Mouse (Mus musculus) forebrain, embryonic 10.5 days (tissue): ENCODE measurements around the gene Gtf2ird1. TPM values are rescaled to one million over a fixed set of nuclear protein-coding genes. Genes with fewer than 3 reads are reported as not detected.
A peak's percentile ranks its signal among the peaks of the same experiment; 100 is the strongest.
"Not testable (repeated sequence)": the region's sequence is repeated elsewhere in the genome, so short reads cannot be mapped to it uniquely, and the experiment has no call there.

ENCODE experiments used
- DNase-seq: peaks from one replicate; pipeline ENCODE4 v3.0.0-alpha.2; 2017; ENCODE audit warnings: low spot score; ENCODE audit errors: extremely low spot score
- H3K27ac ChIP-seq: fragments of 300-500 bp; sonication (generic); 2 replicates; pipeline ENCODE4 v1.5.1; 2016; ENCODE audit warnings: mild to moderate bottlenecking
- H3K27me3 ChIP-seq: fragments of 300-500 bp; sonication (generic); 2 replicates; pipeline ENCODE4 v1.6.1; 2016; ENCODE audit warnings: mild to moderate bottlenecking; ENCODE audit not compliant: poor library complexity, severe bottlenecking
- H3K36me3 ChIP-seq: fragments of 300-500 bp; sonication (generic); replicated peaks from 2 replicates; pipeline ENCODE4 v1.6.1; 2016; ENCODE audit warnings: mild to moderate bottlenecking, moderate library complexity
- H3K4me1 ChIP-seq: fragments of 300-500 bp; sonication (generic); 2 replicates; pipeline ENCODE4 v1.6.1; 2016
- H3K4me3 ChIP-seq: fragments of 300-500 bp; sonication (generic); 2 replicates; pipeline ENCODE4 v1.5.1; 2016; ENCODE audit warnings: mild to moderate bottlenecking, moderate library complexity
- H3K9me3 ChIP-seq: fragments of 300-500 bp; sonication (generic); 2 replicates; pipeline ENCODE4 v1.6.1; 2016; ENCODE audit warnings: mild to moderate bottlenecking, moderate library complexity
- WGBS: fragments of 180-500 bp; shearing (Covaris S2); methylation state at CpG from one replicate; pipeline ENCODE4 v1.1.7; 2016; 5-methylcytosine and 5-hydroxymethylcytosine counted together
- polyA plus RNA-seq: library from polyadenylated mRNA; unstranded; fragments of >200 nt; fragmentation: Nextera tagmentation; extraction: Ambion mirVana; gene quantifications from 2 replicates; pipeline ENCODE4 v1.2.1, GENCODE M21; 2016

Gtf2ird1 gene
- polyA plus RNA-seq, 1 experiment from 2014 or later = 92.6 TPM

DNA sequence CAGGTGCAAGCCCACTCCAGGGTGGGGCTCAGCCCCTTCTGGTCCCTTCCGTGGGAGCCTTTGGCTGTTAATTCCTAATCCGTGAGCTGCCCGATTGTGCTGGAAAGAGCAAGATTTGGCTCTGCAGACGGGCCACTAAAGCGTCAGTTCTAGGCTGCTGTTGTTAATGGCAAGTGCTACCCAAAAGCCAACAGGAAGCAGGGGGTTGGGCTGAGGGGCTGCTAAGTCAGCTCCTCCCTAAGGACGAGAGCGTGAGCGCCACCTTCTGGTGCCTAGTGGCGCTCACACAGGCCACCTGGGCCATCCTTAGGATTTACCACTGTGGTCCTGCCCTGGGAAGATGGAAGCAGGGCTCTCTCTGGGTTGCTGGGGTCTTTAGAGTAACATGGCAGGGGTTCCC, 33.1 kb upstream of the Gtf2ird1 start:
- no peak overlapping the region; the same call in 1 of the 2 replicates for H3K4me3 ChIP-seq
- H3K27me3 ChIP-seq = no peaks in the 10 kb centered on the region
- peaks cover 56% of the 10 kb centered on the region for H3K36me3 ChIP-seq
- H3K4me1 ChIP-seq = peaks cover 15% of the 10 kb centered on the region
- WGBS = 24% methylated on average over 9 of the region's 9 CpGs
- peak overlapping the region; percentile 40; the same call in 1 of the 2 replicates for H3K27ac ChIP-seq
- H3K9me3 ChIP-seq = no peaks in the 10 kb centered on the region
- DNase-seq = no peak

- no peaks in the 10 kb centered on the region for H3K27me3 ChIP-seq
- peaks cover 15% of the 10 kb centered on the region for H3K4me1 ChIP-seq
- no peak for DNase-seq
- peaks cover 47% of the 10 kb centered on the region for H3K36me3 ChIP-seq
- no peak overlapping the region for H3K4me3 ChIP-seq
- H3K27ac ChIP-seq = no peak overlapping the region
- H3K9me3 ChIP-seq = no peaks in the 10 kb centered on the region
- WGBS = 95% methylated on average over 4 of the region's 4 CpGs
Measured at GRCm38 (mm10) chr5:134488596-134488995, 32.1 kb upstream of the Gtf2ird1 start.

- peaks cover 42% of the 10 kb centered on the region for H3K36me3 ChIP-seq
- no peak overlapping the region for H3K4me3 ChIP-seq
- H3K9me3 ChIP-seq = no peaks in the 10 kb centered on the region
- peaks cover 15% of the 10 kb centered on the region for H3K4me1 ChIP-seq
- 83% methylated on average over 10 of the region's 10 CpGs for WGBS
- no peaks in the 10 kb centered on the region for H3K27me3 ChIP-seq
- DNase-seq = no peak
- H3K27ac ChIP-seq = no peak overlapping the region
Measured at GRCm38 (mm10) chr5:134488042-134488441, 31.5 kb upstream of the Gtf2ird1 start.

- H3K27me3 ChIP-seq = no peaks in the 10 kb centered on the region
- peaks cover 26% of the 10 kb centered on the region for H3K36me3 ChIP-seq
- no peak overlapping the region for H3K4me3 ChIP-seq
- no peaks in the 10 kb centered on the region for H3K9me3 ChIP-seq
- DNase-seq = peak; percentile 84
- 63% methylated on average over 13 of the region's 13 CpGs for WGBS
- peak overlapping the region; percentile 40; the same call in 1 of the 2 replicates for H3K27ac ChIP-seq
- H3K4me1 ChIP-seq = peaks cover 11% of the 10 kb centered on the region
Measured at GRCm38 (mm10) chr5:134485900-134486665, 29.6 kb upstream of the Gtf2ird1 start.

DNA sequence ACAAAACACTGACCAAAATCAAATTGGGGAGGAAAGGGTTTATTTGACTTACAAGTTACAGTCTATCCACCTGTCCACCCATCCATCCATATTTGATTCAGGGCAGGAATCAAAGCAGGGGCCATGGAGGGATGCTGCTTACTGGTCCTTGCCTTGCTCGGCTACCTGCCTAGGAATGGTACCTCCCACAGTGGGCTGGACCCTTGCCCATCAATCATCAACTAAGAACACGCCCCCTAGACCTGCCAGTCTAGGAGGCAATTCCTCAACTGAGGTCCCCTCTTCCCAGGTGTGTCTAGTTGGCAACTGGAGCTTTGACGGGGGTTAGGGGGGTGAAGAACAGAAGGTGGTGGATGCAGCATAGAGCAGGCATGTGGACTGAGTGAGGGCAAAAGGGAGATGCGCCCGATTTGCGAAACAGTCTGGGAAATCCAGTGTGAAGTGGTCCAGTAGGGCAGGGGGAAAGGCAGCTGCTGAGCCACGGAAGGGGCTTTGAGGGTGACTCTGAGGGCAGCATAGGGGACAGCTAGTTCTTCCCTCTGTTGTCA, 28.7 kb upstream of the Gtf2ird1 start:
- Histone ChIP-seq H3K9me3 (no peaks in the 10 kb centered on the region), H3K4me3 (no peak overlapping the region), H3K4me1 (peaks cover 11% of the 10 kb centered on the region), H3K27me3 (no peaks in the 10 kb centered on the region), H3K27ac (no peak overlapping the region), H3K36me3 (peaks cover 17% of the 10 kb centered on the region)
- no peak for DNase-seq
- 85% methylated on average over 7 of the region's 7 CpGs for WGBS

DNA sequence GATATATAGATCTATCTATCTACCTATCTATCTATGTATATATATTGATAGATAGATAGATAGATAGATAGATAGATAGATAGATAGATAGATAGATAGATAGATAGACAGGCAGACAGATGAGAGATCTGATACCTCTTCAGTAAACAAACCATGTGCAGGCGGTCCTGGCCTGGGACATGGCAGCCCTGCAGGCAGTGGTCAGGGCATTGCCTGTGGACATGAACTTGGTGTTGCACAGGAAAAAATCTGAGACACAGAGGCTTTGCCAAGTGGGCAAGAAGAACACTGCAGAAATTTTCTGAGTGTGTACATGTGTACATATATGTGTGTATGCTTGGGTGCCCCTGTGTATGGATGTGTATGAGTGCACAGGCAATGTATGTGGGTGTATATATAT, 26.8 kb upstream of the Gtf2ird1 start:
- H3K9me3 ChIP-seq = no peaks in the 10 kb centered on the region
- no peak for DNase-seq
- no peak overlapping the region for H3K4me3 ChIP-seq
- no peaks in the 10 kb centered on the region for H3K27me3 ChIP-seq
- H3K27ac ChIP-seq = no peak overlapping the region
- 0 out of 2 replicates have a peak, but pooled peaks cover 2% of the 10 kb centered on the region for H3K4me1 ChIP-seq
- 68% methylated on average over 1 of the region's 1 CpGs for WGBS
- no peaks in the 10 kb centered on the region; the same call in 1 of the 2 replicates for H3K36me3 ChIP-seq

- 0 out of 2 replicates have a peak, but pooled peaks cover 2% of the 10 kb centered on the region for H3K4me1 ChIP-seq
- H3K27ac ChIP-seq = no peak overlapping the region
- no peaks in the 10 kb centered on the region for H3K36me3 ChIP-seq
- H3K27me3 ChIP-seq = no peaks in the 10 kb centered on the region
- H3K4me3 ChIP-seq = no peak overlapping the region
- WGBS = 77% methylated on average over 11 of the region's 11 CpGs
- DNase-seq = no peak
- H3K9me3 ChIP-seq = no peaks in the 10 kb centered on the region; the same call in 1 of the 2 replicates
Measured at GRCm38 (mm10) chr5:134482331-134482730, 25.8 kb upstream of the Gtf2ird1 start.

GRCm38 (mm10) chr5:134478886-134479285, 22.4 kb upstream of the Gtf2ird1 start:
- peaks cover 19% of the 10 kb centered on the region for H3K9me3 ChIP-seq

DNA sequence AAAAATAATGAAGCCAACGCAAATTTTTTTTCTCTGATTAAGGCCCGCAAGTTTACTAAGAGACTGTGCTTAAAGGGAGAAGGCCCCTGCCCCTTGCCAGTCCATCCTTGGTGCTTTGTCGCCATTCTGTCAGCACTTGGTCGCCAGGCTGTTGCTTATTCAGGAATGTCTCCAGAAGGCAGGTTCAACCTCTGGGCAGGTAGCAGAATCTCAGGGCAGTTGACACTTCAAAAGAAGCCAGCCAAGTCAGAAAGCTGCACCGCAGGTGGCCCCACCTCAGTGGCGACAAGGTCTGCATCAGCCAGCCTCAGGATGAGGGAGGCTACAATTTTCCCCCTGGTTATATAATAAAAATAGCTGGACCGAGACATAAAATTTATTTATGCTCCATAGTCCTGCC, 19.2 kb upstream of the Gtf2ird1 start:
- peaks cover 19% of the 10 kb centered on the region for H3K9me3 ChIP-seq
- not testable (repeated sequence) for H3K27ac ChIP-seq, H3K4me1 ChIP-seq, H3K36me3 ChIP-seq, H3K4me3 ChIP-seq, H3K27me3 ChIP-seq, DNase-seq
- 93% methylated on average over 7 of the region's 7 CpGs for WGBS

More at GRCm38 (mm10) chr5:134478886-134479285, 22.4 kb upstream of the Gtf2ird1 start:
- H3K4me3 ChIP-seq, H3K27ac ChIP-seq, H3K36me3 ChIP-seq, H3K27me3 ChIP-seq, DNase-seq, H3K4me1 ChIP-seq: not testable (repeated sequence)

GRCm38 (mm10) chr5:134475006-134475605, 18.6 kb upstream of the Gtf2ird1 start:
- Histone ChIP-seq H3K36me3 (no peaks in the 10 kb centered on the region), H3K27me3 (no peaks in the 10 kb centered on the region), H3K27ac (no peak overlapping the region), H3K9me3 (peaks cover 19% of the 10 kb centered on the region), H3K4me1 (no peaks in the 10 kb centered on the region), H3K4me3 (no peak overlapping the region)
- WGBS = 91% methylated on average over 6 of the region's 6 CpGs
- DNase-seq = no peak

DNA sequence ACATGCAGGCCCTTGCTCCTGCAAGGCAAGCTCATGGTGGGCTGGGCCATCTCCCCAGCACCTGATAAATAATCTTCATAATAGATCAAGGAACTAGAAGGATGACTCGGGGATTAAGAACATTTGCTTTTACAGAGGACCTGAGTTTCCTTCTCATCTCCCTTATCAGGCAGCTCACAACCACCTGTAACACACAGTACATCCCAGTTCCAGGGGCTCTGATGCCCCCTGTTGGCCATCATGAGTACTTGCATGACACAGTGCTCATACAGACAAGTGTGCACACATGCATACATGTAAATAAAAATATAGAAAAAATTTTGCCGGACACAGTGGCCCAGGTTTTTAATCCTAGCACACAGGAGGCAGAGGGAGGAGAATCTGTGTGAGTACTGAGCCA, 17.4 kb upstream of the Gtf2ird1 start:
- Histone ChIP-seq H3K9me3 (peaks cover 19% of the 10 kb centered on the region), H3K27me3 (no peaks in the 10 kb centered on the region), H3K36me3 (no peaks in the 10 kb centered on the region), H3K4me1 (no peaks in the 10 kb centered on the region), H3K4me3 (no peak overlapping the region), H3K27ac (no peak overlapping the region)
- no peak for DNase-seq
- WGBS = 93% methylated on average over 2 of the region's 2 CpGs

DNA sequence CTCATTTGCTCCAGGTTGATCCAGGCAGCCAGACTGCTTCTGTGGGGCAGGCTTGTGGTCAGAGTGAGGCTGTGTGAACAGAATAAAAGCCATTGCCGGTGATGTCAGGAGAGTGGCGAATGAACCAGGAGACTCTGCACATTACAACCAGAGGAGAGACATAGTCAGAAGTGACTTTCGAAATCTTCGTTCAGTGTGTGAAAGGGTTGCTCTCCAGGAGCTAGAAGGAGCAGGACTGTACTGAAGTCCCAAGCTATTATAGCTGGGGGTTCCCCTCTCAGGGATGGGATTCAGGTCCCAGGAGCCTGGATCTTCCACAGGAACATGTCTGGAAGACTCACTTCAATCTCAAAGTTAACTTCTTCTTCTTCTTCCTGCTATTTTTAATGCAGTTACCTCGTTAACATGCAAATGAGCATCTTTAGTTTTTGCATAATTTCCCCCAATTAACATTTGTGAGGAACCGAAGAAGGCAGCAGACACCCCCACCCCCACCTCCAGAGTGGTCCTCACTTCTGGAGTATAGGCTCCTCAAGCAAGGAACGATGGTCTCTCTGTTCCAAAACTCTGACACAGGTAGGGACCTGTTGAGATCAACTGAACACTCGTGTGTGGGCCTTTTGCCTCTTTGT, 14.1 kb upstream of the Gtf2ird1 start:
- H3K4me1 ChIP-seq = peaks cover 23% of the 10 kb centered on the region
- whole genome bisulfite sequencing = 83% methylated on average over 8 of the region's 8 CpGs
- H3K27ac ChIP-seq = no peak overlapping the region
- DNase-seq = no peak
- peaks cover 9% of the 10 kb centered on the region; the same call in 1 of the 2 replicates for H3K9me3 ChIP-seq
- H3K27me3 ChIP-seq = no peaks in the 10 kb centered on the region
- H3K36me3 ChIP-seq = no peaks in the 10 kb centered on the region
- no peak overlapping the region for H3K4me3 ChIP-seq
